Mouse (Mus musculus) kidney, adult 9 months (tissue): Measurements from ENCODE around the gene Hdac10.

Experiments used
- DNase-seq: peaks from one replicate; pipeline ENCODE4 v3.0.0; 2022

The Hdac10 gene

GRCm38 (mm10) chr15:89147895-89148294, 19.4 kb upstream of the Hdac10 start:
- peak; percentile 50 for DNase-seq

DNA sequence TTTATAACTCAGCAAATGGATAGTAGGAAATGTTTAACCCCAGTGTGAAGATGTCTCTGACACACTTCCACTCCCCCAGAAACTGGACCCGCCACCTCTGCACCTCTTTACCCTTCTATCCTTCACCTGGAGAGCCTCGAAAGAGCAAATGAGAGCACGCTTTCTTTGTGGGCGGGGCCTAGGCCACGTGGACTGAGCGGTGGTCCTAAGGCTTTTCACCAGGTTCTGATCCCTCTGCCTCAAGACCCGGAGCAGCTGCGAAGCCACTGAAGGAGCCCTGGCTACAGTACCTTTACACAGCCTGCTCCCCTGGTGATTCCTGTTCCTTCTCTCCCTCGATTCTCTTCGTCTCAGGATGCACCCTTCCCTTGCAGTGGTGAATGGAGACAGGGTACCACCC, 19.0 kb upstream of the Hdac10 start:
- no peak for DNase-seq

DNA sequence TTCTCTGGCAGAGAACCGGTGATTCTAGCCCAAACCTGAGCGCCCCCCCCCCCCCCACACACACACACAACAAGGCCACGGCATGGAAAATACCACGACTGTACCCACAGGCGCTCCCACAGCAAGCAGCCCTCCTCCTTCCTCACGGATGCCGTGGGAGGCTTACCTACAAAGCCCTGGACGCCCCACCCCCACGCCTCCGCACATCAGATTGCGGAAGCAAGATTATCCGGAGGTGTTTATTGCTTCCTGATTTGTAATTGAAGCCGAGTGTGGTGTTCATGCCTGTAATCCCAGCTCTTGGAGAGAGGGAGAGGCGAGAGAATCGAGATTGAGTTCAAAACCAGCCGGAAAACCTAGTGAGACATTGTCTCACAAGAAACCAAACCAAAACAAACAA, 18.5 kb upstream of the Hdac10 start:
- DNase-seq: peak; percentile 41

GRCm38 (mm10) chr15:89146537-89146936, 18.0 kb upstream of the Hdac10 start:
- peak; percentile 53 for DNase-seq

GRCm38 (mm10) chr15:89145813-89146350, 17.4 kb upstream of the Hdac10 start:
- no peak for DNase-seq

- no peak for DNase-seq
Measured at GRCm38 (mm10) chr15:89144965-89145364, 16.5 kb upstream of the Hdac10 start.

GRCm38 (mm10) chr15:89143134-89143533, 14.6 kb upstream of the Hdac10 start:
- no peak for DNase-seq

DNA sequence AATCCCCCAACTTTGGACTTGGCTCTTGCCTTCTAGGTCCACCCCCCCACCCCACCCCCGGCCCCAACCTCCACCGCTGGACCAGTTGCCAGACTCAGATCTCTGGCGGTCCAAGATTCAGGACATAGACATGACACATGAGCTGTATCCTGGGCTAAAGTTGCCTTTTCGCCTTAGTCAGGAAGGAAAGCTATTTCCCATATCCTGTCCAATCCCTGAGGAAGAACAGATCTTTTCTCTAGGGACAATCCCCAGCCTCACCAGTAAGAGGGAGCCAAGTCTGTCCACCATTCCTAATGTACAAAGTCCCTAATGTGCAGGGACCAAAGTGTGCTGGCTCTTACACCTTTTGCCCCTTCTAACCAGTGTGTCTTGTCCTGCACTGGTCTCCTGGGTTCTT, 13.4 kb upstream of the Hdac10 start:
- DNase-seq: peak; percentile 57

GRCm38 (mm10) chr15:89141443-89141842, 12.9 kb upstream of the Hdac10 start:
- no peak for DNase-seq

DNA sequence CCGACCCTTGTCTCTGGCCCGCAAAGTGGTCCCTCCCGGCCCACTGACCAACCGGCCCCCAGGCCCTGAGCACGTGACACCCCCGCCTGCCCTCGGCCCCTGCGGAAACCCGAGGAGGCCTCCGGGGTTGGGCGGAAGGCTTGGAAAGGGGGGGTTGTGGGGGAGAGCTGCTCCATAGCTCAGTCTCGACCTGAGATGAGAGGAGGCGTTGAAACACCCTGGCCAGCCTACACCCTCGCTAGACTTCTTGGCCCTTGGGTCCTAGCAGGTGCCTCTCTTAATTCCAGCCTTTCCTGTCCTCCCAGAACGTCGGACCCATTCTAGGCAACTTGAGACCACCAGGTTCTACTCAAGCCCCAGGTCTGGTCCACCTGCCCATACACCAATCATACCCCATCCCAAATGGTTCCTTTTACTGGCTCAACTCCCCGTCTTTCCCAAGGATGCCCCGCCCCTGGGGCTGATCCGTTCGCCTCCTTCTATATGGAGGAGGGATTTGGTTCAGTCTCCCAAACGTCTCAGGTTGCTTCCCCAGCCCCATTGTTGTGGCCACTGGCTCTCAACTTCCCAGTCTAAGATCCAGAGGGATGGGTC, 12.3 kb upstream of the Hdac10 start, which contains the start of gene Mapk12:
Gene Mapk12, minus strand, starts transcription at position 45 of the 594 bp plus-strand sequence.
- peak; percentile 64 for DNase-seq

DNA sequence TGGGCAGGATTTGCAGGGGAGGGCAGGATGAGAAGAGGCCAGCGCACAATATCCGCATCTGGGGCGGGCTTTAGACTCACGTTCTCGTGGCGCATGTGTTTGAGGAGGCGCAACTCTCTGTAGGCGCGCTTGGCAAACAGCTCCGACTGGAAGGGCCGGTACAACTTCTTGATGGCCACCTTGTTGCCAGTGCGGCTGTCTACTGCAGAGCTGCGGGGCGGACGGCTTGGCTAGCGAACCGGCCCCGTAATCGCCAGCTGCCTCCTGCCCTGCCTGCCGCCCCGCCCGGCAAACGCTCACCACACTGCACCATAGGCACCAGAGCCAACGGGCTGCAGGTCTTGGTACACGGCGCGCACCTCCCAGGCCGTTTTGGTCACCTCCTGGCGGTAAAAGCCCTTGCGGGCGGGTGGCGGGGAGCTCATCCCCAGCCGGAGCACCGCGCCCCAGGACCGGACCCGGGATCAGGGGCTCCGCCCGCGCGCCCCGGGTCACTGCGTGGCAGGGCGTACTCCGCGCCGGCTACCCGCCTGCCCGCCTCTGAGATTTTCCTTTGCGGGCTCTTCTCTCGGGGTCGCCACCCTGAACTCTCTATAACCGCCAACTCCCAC, 11.7 kb upstream of the Hdac10 start:
- peak; percentile 59 for DNase-seq

DNA sequence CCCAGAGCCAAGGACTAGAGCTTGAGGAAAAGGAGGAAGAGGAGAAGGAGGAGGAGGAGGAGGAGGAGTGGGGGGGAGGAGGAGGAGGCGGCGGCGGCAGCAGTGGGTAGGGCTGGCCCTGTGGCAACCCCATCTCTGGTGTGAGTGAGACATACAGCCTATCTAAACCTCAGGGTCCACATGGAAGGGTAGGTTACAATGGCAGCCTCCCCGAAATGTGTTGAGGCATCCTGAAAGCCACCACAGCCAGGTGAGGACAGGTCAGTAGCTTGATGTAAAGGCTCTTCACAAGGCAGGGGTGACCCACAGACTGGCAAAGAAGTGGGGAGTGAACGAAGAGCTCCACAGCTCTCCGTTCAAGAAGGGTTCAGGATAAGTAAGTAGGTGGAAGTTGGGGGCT, 10.0 kb upstream of the Hdac10 start:
- no peak for DNase-seq

GRCm38 (mm10) chr15:89138046-89138405, 9.5 kb upstream of the Hdac10 start:
- no peak for DNase-seq

GRCm38 (mm10) chr15:89137378-89138045, 9.0 kb upstream of the Hdac10 start:
- DNase-seq: no peak

GRCm38 (mm10) chr15:89136461-89137155, 8.1 kb upstream of the Hdac10 start:
- DNase-seq: no peak

DNA sequence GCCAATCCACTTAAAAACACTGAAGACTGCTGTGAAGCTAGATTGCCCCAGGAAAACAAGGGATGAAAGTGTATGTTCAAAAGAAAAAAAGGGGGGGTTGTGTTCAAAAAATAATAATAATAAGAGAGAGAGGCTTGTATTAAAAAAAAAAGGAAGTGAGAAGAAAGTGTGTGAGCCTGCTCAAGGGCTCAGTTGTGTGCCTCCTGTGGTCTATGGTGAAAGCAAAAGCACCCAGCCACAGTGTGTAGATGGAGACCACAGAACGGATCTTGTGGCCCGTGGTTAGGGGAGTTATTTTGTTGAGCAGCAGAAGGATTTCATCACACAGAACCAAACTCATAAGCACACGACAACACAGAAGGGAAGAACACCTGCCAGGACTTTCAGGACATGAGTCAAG, 2.8 kb upstream of the Hdac10 start:
- no peak for DNase-seq

DNA sequence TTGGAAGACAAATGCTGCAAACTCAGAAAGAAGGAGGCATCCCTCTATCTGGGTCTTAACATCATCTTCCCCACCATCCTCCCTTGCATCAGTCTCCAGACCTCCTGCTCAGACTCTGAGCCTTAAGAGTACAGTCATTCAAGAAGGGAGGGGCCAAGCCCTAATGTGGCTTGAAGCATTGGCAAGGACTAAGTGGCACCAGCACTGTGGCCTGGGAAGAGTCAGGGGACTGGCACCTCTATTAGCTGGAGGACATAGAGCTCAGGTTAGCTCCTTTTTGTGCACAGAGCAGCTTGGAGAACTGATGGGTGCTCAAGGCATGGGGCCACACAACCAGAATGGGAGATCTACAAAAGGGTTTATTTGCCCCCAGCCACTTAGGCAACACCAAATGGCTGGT, 1.7 kb upstream of the Hdac10 start:
- no peak for DNase-seq

DNA sequence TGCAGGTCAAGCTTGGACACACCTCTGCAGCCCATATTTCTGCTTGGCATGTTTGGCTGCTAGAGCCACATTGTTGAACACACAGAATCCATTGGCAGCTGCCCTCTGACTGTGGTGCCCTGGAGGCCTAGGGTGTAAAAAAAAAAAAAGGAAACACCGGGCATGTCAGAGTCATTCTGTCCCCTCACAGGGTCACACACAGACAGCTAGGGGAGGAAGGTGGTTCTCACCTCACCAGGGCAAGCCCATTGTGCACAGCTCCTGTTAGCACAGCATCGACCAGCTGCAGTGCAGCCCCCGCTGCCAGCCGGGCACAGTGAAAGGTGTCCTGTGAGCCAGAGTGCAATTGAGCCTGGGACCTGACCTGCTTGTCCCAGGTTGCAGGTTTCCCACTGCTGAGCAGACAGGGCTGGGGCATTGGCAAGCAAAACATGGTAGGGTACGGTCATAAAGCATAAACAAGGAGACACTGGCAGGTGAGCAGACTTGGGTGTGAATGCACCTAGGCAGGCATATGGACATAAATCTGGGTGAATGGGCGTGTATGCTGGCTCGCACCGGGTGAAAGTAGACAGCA, 1.0 kb downstream of the Hdac10 start:
- no peak for DNase-seq

- peak; percentile 83 for DNase-seq
Measured at GRCm38 (mm10) chr15:89126622-89127021, 1.9 kb downstream of the Hdac10 start.

GRCm38 (mm10) chr15:89125351-89125750, 3.1 kb downstream of the Hdac10 start:
- DNase-seq: no peak

DNA sequence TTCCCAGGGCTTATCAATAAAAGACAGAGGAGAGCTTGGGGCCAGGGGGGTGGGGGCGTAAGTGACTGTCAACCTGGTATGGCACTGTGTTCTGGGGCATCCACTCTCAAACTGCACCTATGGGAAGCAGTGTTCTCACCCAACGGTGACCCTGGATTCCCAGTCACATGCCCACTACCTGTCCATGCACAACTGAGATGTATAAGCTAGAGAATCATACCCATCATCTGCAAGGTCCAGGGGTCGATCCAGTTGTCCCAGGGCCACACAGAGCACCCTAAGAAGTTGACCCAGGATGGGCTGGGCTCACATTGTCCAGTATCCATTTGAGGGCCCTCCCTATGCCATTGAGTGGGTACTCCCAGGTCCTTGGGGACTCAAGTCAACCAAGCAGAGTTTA, 4.2 kb downstream of the Hdac10 start:
- DNase-seq: no peak

- no peak for DNase-seq
Measured at GRCm38 (mm10) chr15:89123595-89123994, 4.9 kb downstream of the Hdac10 start.
